Mouse (Mus musculus) heart, postnatal 36 days (tissue): ENCODE data around the gene Pnp. TPM values are rescaled to one million over a fixed set of nuclear protein-coding genes. Genes with fewer than 3 reads are reported as not detected.
"Not testable (repeated sequence)": the region's sequence is repeated elsewhere in the genome, so short reads cannot be mapped to it uniquely, and the experiment has no call there.

Experiments used
- DNase-seq, 2 experiments: peaks; one replicate each; pipeline ENCODE4 v3.0.0; 2021 to 2022
- intact Hi-C: fragments of 180-260 bp; cut with DNase I; formaldehyde crosslinking; loops from one replicate; pipeline ENCODE4 v1.15.1; 2025
- total RNA-seq, 2 experiments: library from RNA; stranded (reverse); gene quantifications; 2 replicates each; pipeline ENCODE4 v1.2.3; 2021

Pnp gene
- total RNA-seq, 2 experiments from 2014 or later: 12.7 to 14.8 TPM

GRCm38 (mm10) chr14:50927366-50927765 lies 3.5 kb upstream of the Pnp start:
- intact Hi-C loops: loop anchor here (5.0 kb wide), 1 partner anchor 120 kb away; the partner anchor contains the start of genes Ccnb1ip1 and Parp2
- DNase-seq: no peak

GRCm38 (mm10) chr14:50929951-50930350 lies 931 bp upstream of the Pnp start:
- DNase-seq: peak in 1 of 2 experiments; percentile 10
- intact Hi-C loops: loop anchor here (2.0 to 5.0 kb wide), 4 partner anchors 15 to 132 kb away; partner anchors contain the start of genes Ccnb1ip1, Gm49342, Parp2 and Tep1

- intact Hi-C loops: loop anchor here (2.0 to 5.0 kb wide), 3 partner anchors 14 to 132 kb away; partner anchors contain the start of genes Gm49342 and Tep1
- no peak for DNase-seq
Measured at GRCm38 (mm10) chr14:50930377-50930753, 517 bp upstream of the Pnp start.

GRCm38 (mm10) chr14:50931493-50932020 lies 675 bp downstream of the Pnp start:
- DNase-seq: no peak
- intact Hi-C loops: loop anchor here (2.0 to 5.0 kb wide), 3 partner anchors 13 to 131 kb away; partner anchors contain the start of genes Gm49342 and Tep1

- DNase-seq: no peak
- intact Hi-C loops: no loop called here
Measured at GRCm38 (mm10) chr14:50936649-50937048, 5.8 kb downstream of the Pnp start.

GRCm38 (mm10) chr14:50938119-50938908 lies 7.4 kb downstream of the Pnp start:
- intact Hi-C loops: no loop called here
- no peak for DNase-seq

- no peak for DNase-seq
- intact Hi-C loops: no loop called here
Measured at GRCm38 (mm10) chr14:50938940-50939339, 8.1 kb downstream of the Pnp start.

GRCm38 (mm10) chr14:50943932-50944667 lies 13.2 kb downstream of the Pnp start, which contains the start of gene Gm49342:
Gene Gm49342 (plus strand): TSS chr14:50944517.
- intact Hi-C loops: loop anchor here (2.0 kb wide), 1 partner anchor 13 kb away; the partner anchor contains the start of genes Pip4p1 and Pnp

GRCm38 (mm10) chr14:50944668-50945033 lies 13.8 kb downstream of the Pnp start:
- DNase-seq: not testable (repeated sequence)
- intact Hi-C loops: loop anchor here (2.0 kb wide), 1 partner anchor 14 kb away; the partner anchor contains the start of genes Pip4p1 and Pnp

More at GRCm38 (mm10) chr14:50943932-50944667, 13.2 kb downstream of the Pnp start, which contains the start of gene Gm49342:
- peak; percentile 95 to 98 for DNase-seq

GRCm38 (mm10) chr14:50945081-50945480 lies 14.2 kb downstream of the Pnp start:
- DNase-seq: not testable (repeated sequence)
- intact Hi-C loops: loop anchor here (2.0 kb wide), 1 partner anchor 14 kb away; the partner anchor contains the start of genes Pip4p1 and Pnp

- DNase-seq: not testable (repeated sequence)
- intact Hi-C loops: loop anchor here (2.0 kb wide), 1 partner anchor 15 kb away; the partner anchor contains the start of genes Pip4p1 and Pnp
Measured at GRCm38 (mm10) chr14:50945526-50945925, 14.6 kb downstream of the Pnp start.

GRCm38 (mm10) chr14:50955487-50955886 lies 24.6 kb downstream of the Pnp start:
- intact Hi-C loops: no loop called here
- no peak for DNase-seq

GRCm38 (mm10) chr14:50955942-50956508 lies 25.1 kb downstream of the Pnp start, which contains the start of gene Pnp2:
Gene Pnp2 (plus strand): TSS chr14:50955992.
- DNase-seq: peak; percentile 50 to 70
- intact Hi-C loops: not testable (repeated sequence)

- intact Hi-C loops, DNase-seq: not testable (repeated sequence)
Measured at GRCm38 (mm10) chr14:50956724-50957123, 25.8 kb downstream of the Pnp start.

- intact Hi-C loops, DNase-seq: not testable (repeated sequence)
Measured at GRCm38 (mm10) chr14:50957146-50957545, 26.3 kb downstream of the Pnp start.

GRCm38 (mm10) chr14:50958289-50958995 lies 27.6 kb downstream of the Pnp start:
- intact Hi-C loops, DNase-seq: not testable (repeated sequence)

- DNase-seq: no peak
- intact Hi-C loops: no loop called here
Measured at GRCm38 (mm10) chr14:50968216-50968980, 37.5 kb downstream of the Pnp start.

GRCm38 (mm10) chr14:50969041-50969440 lies 38.2 kb downstream of the Pnp start:
- intact Hi-C loops: no loop called here
- no peak for DNase-seq
